Mouse (Mus musculus): ENCODE measurements at regions not wholly inside any gene's neighbourhood (a gene's known extent, or its start where the extent isn't known, plus 50 kb on each side); places are given as distances from the start of the nearest gene placed in this dataset.

- no peak for TF ChIP-seq CTCF (IDR thresholded peaks at IDR 0.05; ENCODE audit: control insufficient read depth, insufficient read depth, insufficient read length)
- TF ChIP-seq USF1 (IDR thresholded peaks at IDR 0.05; ENCODE audit: low read depth) = no peak
- TF ChIP-seq MYOG (IDR thresholded peaks at IDR 0.05; ENCODE audit: control insufficient read depth, extremely low read depth, insufficient read length) = no peak
- no peak for TF ChIP-seq FOSL1 (IDR thresholded peaks at IDR 0.05; ENCODE audit: insufficient read depth, low read length, poor library complexity, severe bottlenecking)
- no peak for TF ChIP-seq MAX (IDR thresholded peaks at IDR 0.05)
- no peak for TF ChIP-seq CEBPB (IDR thresholded peaks at IDR 0.05; ENCODE audit: low read depth)
Observed at GRCm38 (mm10) chr7:135880446-135880845, 164.3 kb upstream of the Mki67 start.
